Mouse (Mus musculus) heart, embryonic 13.5 days (tissue): ENCODE measurements around the gene Dctn5. TPM values are rescaled to one million over a fixed set of nuclear protein-coding genes. Genes with fewer than 3 reads are reported as not detected.
"Not testable (repeated sequence)": the region's sequence is repeated elsewhere in the genome, so short reads cannot be mapped to it uniquely, and the experiment has no call there.

Source experiments
- ATAC-seq: fragments of 200-750 bp; cut with Nextera tagmentation; 2 replicates; pipeline ENCODE4 v1.8.0; 2017; ENCODE audit warnings: moderate TSS enrichment; ENCODE audit not compliant: insufficient number of reproducible peaks, low FRiP score, low TSS enrichment; ENCODE audit errors: extremely low read depth
- H3K27ac ChIP-seq: fragments of 300-500 bp; sonication (generic); replicated peaks from 2 replicates; pipeline ENCODE4 v1.5.1; 2015; ENCODE audit warnings: moderate library complexity, mild to moderate bottlenecking, inconsistent platforms
- H3K27me3 ChIP-seq: fragments of 300-500 bp; sonication (generic); replicated peaks from 2 replicates; pipeline ENCODE4 v1.6.1; 2015; ENCODE audit warnings: mild to moderate bottlenecking, inconsistent platforms
- H3K36me3 ChIP-seq: fragments of 300-500 bp; sonication (generic); 2 replicates; pipeline ENCODE4 v1.6.1; 2015; ENCODE audit warnings: mild to moderate bottlenecking, inconsistent platforms
- H3K4me1 ChIP-seq: fragments of 300-500 bp; sonication (generic); 2 replicates; pipeline ENCODE4 v1.6.1; 2015; ENCODE audit warnings: inconsistent platforms
- H3K4me2 ChIP-seq: fragments of 300-500 bp; sonication (generic); 2 replicates; pipeline ENCODE4 v1.6.1; 2015; ENCODE audit warnings: inconsistent platforms, mild to moderate bottlenecking, moderate library complexity
- H3K4me3 ChIP-seq: fragments of 300-500 bp; sonication (generic); 2 replicates; pipeline ENCODE4 v1.5.1; 2015; ENCODE audit warnings: moderate library complexity, mild to moderate bottlenecking, inconsistent platforms
- H3K9ac ChIP-seq: fragments of 300-500 bp; sonication (generic); 2 replicates; pipeline ENCODE4 v1.6.1; 2015; ENCODE audit warnings: inconsistent platforms, mild to moderate bottlenecking, moderate library complexity
- H3K9me3 ChIP-seq: fragments of 300-500 bp; sonication (generic); 2 replicates; pipeline ENCODE4 v1.6.1; 2016; ENCODE audit warnings: inconsistent platforms
- WGBS: fragments of 180-500 bp; shearing (Covaris S2); methylation state at CpG from one replicate; pipeline ENCODE4 v1.1.7; 2015; ENCODE audit warnings: mixed read lengths; 5-methylcytosine and 5-hydroxymethylcytosine counted together
- polyA plus RNA-seq: library from polyadenylated mRNA; unstranded; fragments of >200 nt; fragmentation: Nextera tagmentation; extraction: Ambion mirVana; gene quantifications from 2 replicates; pipeline ENCODE4 v1.2.1, GENCODE M21; 2015

Gene Dctn5
- polyA plus RNA-seq = 70.6 and 76.4 TPM in 2 replicates

DNA sequence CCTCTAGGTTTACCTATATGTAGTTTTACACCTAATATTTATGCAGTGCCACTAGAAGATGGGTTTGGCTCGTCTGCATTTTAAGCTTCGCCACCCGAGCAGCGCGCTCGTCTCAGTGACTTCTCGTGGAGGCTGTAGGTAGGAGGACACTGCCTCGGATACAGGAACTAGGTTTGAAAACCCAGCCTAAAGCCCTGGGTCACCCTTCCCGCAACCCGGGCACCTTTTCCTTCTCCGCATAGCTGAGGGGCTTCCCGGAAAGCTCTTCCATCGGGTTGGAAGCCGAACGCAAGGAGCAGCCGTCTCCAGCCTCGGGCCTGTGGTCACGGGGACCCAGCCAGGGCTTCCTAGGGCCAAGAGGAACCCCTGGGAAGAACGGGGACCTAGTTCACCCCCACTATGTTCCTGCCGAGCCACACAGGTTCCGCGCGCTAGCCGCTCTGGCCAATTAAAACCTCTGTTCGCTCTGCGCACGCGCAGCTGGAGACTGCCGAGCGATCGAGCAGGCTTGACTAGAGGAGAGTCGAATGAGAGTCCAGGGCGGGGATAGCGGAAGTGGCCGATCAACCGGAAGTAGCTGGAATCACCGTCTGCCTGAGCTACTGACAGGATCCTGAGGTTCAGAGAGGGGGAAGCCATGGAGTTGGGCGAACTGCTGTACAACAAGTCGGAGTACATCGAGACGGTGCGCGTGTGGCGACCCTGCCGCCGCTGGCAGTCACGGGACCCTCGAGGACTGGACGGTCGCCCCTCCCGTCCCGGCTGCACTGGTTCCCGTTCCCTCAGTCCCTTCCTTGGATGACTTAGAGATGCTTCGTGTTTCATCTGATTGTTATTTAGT, at the start of gene Dctn5, which contains the start of gene Palb2:
TSS of gene Dctn5 (plus strand) at position 545 of the 841 bp plus-strand sequence.
TSS of gene Palb2 (minus strand) at position 489 of the 841 bp plus-strand sequence.
- peaks cover 20% of the 10 kb centered on the region for H3K4me1 ChIP-seq
- peak; percentile 94 for ATAC-seq
- no peaks in the 10 kb centered on the region for H3K9me3 ChIP-seq
- peaks cover 48% of the 10 kb centered on the region for H3K36me3 ChIP-seq
- peak within 1 kb of the TSS; percentile 90 for H3K4me2 ChIP-seq
- H3K4me3 ChIP-seq = peak within 1 kb of the TSS; percentile 93
- WGBS = under 1% methylated on average over 54 of the region's 54 CpGs
- H3K9ac ChIP-seq = peak within 1 kb of the TSS; percentile 88
- H3K27ac ChIP-seq = peak within 1 kb of the TSS; percentile 75
- H3K27me3 ChIP-seq = no peaks in the 10 kb centered on the region

DNA sequence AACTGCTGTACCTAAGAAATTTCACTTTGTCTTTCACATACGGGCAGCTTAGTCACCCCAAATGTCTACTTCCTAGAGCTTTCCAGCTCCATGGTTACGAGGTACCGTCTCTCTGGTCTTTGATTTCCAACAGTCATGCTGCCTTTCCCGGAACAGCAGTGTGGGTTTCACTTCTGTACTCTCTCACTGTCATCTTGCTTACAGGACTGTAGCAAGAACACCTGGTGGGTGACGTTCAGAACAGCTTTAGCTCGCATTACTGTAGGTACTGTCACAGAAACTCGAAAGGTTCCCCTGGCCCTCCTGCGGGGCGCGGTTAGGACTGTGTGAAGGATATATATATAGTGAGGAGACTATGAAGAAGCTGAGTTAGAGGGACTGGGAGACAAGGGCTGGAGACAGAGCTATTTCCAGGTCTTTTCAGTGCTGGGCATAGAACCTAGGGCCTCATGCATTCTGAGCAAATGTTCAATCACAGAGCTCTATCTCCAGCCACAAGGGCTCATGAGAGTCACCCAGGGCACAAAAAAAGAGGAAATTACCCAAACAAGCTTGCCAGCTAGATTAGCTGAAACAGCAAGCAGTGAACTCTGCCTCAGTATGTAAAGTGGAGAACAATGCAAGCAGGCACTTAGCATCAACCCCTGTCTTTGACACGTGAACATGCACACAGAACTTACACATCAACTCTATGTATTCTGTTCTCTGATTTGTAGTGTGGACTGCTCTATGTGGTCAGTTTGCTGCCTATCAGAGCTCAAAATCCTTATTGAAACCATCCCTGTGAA, 45.5 kb upstream of the Dctn5 start:
- H3K9me3 ChIP-seq = no peaks in the 10 kb centered on the region
- ATAC-seq = no peak
- no peak overlapping the region for H3K27ac ChIP-seq
- H3K4me1 ChIP-seq = peaks cover 9% of the 10 kb centered on the region
- H3K36me3 ChIP-seq = peaks cover 98% of the 10 kb centered on the region
- WGBS = 87% methylated on average over 11 of the region's 11 CpGs
- no peak overlapping the region for H3K4me3 ChIP-seq
- no peaks in the 10 kb centered on the region for H3K27me3 ChIP-seq
- H3K4me2 ChIP-seq = no peak overlapping the region
- H3K9ac ChIP-seq = no peak overlapping the region

DNA sequence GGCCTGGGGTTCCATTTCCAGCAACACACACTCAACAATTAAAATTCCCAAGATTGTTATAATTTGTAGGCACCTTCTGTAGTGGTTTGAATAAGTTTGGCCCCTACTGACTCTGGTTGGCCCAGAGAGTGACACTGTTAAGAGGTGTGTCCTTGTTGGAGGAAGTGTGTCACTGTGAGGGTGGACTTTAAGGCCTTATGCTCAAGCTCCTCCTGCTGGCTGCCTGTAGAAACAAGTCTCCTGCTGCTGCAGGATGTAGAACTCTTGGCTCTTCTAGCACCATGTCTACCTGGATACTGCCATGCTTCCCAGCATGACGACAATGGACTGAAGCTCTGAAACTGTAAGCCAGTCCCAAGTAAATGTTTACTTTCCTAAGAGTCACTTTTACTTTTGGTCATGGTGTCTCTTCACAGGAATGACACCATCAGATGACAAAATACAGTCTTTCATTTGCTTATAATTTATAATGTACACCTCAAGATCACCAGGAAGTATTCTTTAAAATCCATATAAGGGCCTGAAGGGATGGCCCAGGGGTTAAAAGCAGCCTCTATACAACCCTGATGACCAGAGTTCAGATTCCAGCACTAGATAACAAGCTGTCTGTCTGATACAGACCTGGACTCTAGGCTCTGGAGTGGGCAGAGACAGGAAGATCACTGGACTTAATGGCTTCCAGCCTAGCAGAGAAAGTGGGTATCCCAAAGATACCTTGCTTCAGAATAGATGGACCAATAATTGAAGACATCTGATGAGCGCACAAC, 38.1 kb upstream of the Dctn5 start:
- peaks cover 93% of the 10 kb centered on the region for H3K36me3 ChIP-seq
- WGBS = 96% methylated on average over 2 of the region's 2 CpGs
- no peaks in the 10 kb centered on the region for H3K27me3 ChIP-seq
- H3K9me3 ChIP-seq = no peaks in the 10 kb centered on the region
- no peak for ATAC-seq
- H3K27ac ChIP-seq = no peak overlapping the region
- no peak overlapping the region for H3K9ac ChIP-seq
- H3K4me1 ChIP-seq = peaks cover 6% of the 10 kb centered on the region
- H3K4me2 ChIP-seq = no peak overlapping the region
- H3K4me3 ChIP-seq = no peak overlapping the region

DNA sequence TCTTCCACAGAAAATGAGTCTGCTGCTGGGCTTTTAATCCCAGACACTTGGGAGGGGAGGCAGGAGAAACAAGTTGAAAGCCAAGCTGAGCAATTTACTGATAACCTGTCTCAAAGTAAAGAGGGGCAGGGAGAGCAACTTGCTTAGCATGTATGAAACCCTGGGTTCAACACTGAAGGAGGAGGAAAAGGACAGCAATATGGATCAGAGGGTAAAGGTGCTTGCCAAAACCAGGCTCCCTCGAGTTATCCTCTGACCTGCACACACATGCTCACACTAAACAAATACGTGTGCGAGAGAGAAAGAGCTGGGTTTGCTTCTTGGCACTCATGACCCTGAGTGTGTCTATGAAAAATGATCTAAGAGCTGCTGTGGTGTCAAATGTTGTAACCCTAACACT, 34.8 kb upstream of the Dctn5 start:
- Histone ChIP-seq H3K9ac (no peak overlapping the region), H3K36me3 (peaks cover 64% of the 10 kb centered on the region), H3K27me3 (no peaks in the 10 kb centered on the region), H3K4me1 (peaks cover 20% of the 10 kb centered on the region), H3K9me3 (no peaks in the 10 kb centered on the region), H3K27ac (no peak overlapping the region), H3K4me3 (no peak overlapping the region), H3K4me2 (no peak overlapping the region)
- 92% methylated on average over 3 of the region's 3 CpGs for WGBS
- ATAC-seq = no peak

DNA sequence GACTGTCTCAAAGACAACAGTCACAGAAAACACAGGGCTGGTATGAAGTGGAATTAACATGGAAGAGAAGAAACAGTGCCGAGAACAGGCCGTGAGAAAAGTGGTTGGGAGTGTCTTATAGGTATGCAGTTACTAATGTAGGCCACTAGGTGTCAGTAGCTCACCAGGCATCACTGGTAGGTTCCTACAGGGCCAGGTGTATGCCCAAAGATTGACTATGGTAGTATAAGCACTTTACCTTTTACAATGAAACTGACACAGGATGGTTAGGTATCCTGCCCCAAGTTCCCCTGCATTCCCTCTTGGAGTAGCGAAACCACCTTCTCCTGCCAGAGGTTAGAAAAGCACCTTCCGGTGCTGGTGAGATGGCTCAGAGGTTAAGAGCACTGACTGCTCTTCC, 33.6 kb upstream of the Dctn5 start:
- H3K4me2 ChIP-seq = no peak overlapping the region
- no peak for ATAC-seq

DNA sequence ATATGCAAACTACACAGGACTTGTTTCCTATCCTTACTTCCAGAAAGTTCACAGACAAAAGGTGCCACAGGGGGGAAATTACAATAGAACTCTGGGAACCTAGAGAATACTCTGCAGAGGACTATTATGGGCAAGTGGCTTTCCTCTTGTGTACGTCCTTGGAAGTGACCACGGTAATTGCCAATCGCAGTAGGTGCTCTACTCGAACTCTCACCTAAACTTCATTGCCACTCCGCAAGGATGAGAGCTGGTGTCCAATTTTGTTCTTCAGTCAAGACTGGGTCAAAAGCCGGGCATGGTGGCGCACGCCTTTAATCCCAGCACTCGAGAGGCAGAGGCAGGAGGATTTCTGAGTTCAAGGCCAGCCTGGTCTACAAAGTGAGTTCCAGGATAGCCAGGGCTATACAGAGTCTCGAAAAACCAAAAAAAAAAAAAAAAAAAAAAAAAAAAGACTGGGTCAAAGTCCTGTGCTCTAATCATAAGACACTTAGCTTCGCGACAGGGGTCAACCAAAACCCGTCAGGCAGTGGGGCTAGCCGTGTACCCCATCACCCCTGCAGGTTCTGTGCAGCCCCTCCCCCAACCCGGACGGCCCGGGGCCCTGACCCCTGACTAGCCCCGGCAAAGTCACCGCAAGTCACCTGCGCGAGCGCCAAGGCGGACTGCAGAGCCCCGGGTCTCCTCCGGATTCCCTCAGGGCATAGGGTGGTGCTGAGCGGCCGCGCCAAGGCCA, 31.7 kb upstream of the Dctn5 start:
- H3K27me3 ChIP-seq, H3K9me3 ChIP-seq: not testable (repeated sequence)
- Histone ChIP-seq H3K4me2 (peak overlapping the region; percentile 98), H3K4me3 (peak overlapping the region; percentile 74), H3K4me1 (peaks cover 20% of the 10 kb centered on the region), H3K36me3 (peaks cover 32% of the 10 kb centered on the region), H3K9ac (peak overlapping the region; percentile 93), H3K27ac (peak overlapping the region; percentile 75)
- WGBS = 5% methylated on average over 28 of the region's 28 CpGs
- peak; percentile 73 for ATAC-seq

More for the DNA sequence above, 33.6 kb upstream of the Dctn5 start:
- Histone ChIP-seq H3K9me3 (no peaks in the 10 kb centered on the region), H3K27ac (no peak overlapping the region), H3K27me3 (no peaks in the 10 kb centered on the region), H3K9ac (no peak overlapping the region), H3K4me1 (peaks cover 20% of the 10 kb centered on the region), H3K36me3 (peaks cover 52% of the 10 kb centered on the region), H3K4me3 (no peak overlapping the region)
- 64% methylated on average over 4 of the region's 4 CpGs for WGBS

DNA sequence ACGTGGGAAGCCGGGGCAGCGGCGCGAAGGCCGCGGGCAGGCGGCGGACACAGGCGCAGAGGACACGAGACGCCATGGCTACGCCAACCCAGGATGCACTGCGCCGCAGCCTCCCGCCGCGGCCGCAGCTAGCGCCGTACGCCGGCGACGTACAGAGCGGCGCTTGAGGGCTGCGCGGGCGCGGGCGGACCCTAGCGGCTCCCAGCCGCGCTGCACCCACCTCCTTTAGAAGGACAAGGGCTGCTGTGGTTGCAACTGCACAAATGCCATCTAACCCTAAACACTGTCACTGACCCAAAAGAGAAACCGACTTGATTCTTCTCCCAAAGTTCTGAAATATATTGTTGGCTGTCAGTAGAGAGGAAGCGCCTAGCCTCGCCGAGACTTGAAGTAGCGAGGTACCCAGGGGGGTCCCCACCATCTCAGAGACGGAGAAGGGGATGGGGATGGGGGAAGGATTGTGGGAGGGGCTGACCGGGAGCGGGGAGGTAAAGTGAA, 31.0 kb upstream of the Dctn5 start, which contains the start of gene Ndufab1:
TSS of gene Ndufab1 (minus strand) at position 140 of the 498 bp plus-strand sequence.
- Histone ChIP-seq H3K36me3 (peaks cover 30% of the 10 kb centered on the region), H3K27ac (peak within 1 kb of the TSS; percentile 75), H3K4me2 (peak within 1 kb of the TSS; percentile 98), H3K4me1 (peaks cover 20% of the 10 kb centered on the region), H3K4me3 (peak within 1 kb of the TSS; percentile 74), H3K27me3 (no peaks in the 10 kb centered on the region), H3K9me3 (no peaks in the 10 kb centered on the region), H3K9ac (peak within 1 kb of the TSS; percentile 93)
- peak; percentile 98 for ATAC-seq
- WGBS = under 1% methylated on average over 32 of the region's 43 CpGs

DNA sequence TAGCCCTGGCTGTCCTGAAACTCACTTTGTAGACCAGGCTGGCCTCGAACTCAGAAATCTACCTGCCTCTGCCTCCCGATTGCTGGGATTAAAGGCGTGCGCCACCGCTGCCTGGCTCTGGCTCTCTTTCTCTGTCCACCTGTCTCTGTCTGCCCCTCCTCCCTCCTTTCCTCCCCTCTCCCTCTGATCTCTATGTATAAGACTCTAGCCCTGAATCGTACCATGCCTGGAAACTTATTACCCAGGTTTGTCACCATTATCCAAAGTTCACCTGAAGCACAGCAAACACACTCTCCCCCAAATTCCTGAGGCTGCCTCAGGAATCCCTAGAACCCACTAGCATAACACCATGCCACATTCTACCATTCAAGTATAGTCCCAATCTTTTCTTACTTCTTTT, 24.6 kb upstream of the Dctn5 start:
- H3K9me3 ChIP-seq = no peaks in the 10 kb centered on the region
- H3K27me3 ChIP-seq = no peaks in the 10 kb centered on the region
- peaks cover 57% of the 10 kb centered on the region for H3K36me3 ChIP-seq
- no peak overlapping the region for H3K27ac ChIP-seq
- no peak overlapping the region for H3K4me3 ChIP-seq
- no peak for ATAC-seq
- H3K4me1 ChIP-seq = no peaks in the 10 kb centered on the region
- H3K4me2 ChIP-seq = no peak overlapping the region
- H3K9ac ChIP-seq = no peak overlapping the region
- 91% methylated on average over 6 of the region's 6 CpGs for WGBS

DNA sequence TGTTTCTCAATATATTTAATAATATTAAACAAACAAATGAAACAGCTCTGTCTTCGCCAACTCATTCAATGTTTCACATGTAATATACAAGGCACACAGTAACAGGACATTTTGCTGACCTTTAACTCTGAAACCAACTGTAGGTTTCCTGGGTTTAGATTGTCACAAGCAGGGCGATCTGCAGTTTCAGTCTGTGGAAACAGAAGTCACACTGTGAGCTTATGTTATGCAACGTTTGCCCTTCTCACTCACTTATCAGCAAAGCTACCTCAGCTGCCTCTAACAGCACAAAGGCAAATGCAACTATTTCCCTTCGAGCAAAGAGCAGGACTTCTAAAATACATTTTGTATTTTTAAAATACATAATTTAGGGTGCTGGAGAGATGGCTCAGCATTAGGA, 9.3 kb upstream of the Dctn5 start:
- no peaks in the 10 kb centered on the region for H3K9me3 ChIP-seq
- no peaks in the 10 kb centered on the region for H3K4me1 ChIP-seq
- no peak for ATAC-seq
- 73% methylated on average over 4 of the region's 4 CpGs for WGBS
- H3K4me3 ChIP-seq = no peak overlapping the region
- no peak overlapping the region for H3K4me2 ChIP-seq
- peaks cover 87% of the 10 kb centered on the region for H3K36me3 ChIP-seq
- no peaks in the 10 kb centered on the region for H3K27me3 ChIP-seq
- no peak overlapping the region for H3K27ac ChIP-seq
- H3K9ac ChIP-seq = no peak overlapping the region

DNA sequence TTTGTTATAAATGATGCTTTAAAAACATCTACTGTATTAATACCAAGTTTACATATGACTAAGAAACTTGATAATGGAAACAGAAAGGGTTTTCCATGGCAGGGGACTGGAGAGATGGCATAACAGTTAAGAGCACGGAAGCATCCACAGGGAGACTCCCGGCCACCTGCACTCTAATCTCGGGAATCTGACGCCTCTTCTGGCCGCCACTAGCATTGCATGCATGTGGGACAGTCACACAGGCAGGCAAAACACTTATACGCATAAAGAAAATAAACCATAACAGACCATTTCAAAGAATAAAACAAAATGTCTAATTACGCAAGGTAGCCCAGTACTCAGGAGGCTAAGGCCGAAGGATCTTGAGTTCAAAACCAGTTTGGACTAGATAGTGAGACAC, 7.2 kb upstream of the Dctn5 start:
- Histone ChIP-seq H3K4me3 (no peak overlapping the region), H3K36me3 (peaks cover 77% of the 10 kb centered on the region), H3K4me2 (no peak overlapping the region), H3K27me3 (no peaks in the 10 kb centered on the region), H3K9ac (no peak overlapping the region), H3K9me3 (no peaks in the 10 kb centered on the region), H3K4me1 (no peaks in the 10 kb centered on the region), H3K27ac (no peak overlapping the region)
- ATAC-seq = no peak
- 78% methylated on average over 8 of the region's 8 CpGs for WGBS
